Mouse (Mus musculus) heart, postnatal 14 days (tissue): ENCODE data around the gene Vmn2r26. TPM values are rescaled to one million over a fixed set of nuclear protein-coding genes. Genes with fewer than 3 reads are reported as not detected.
"Not testable (repeated sequence)": the region's sequence is repeated elsewhere in the genome, so short reads cannot be mapped to it uniquely, and the experiment has no call there.

Experiments
- DNase-seq, 2 experiments: peaks; one replicate each; pipeline ENCODE4 v3.0.0; 2021 to 2022
- intact Hi-C: fragments of 180-260 bp; cut with DNase I; formaldehyde crosslinking; loops from one replicate; pipeline ENCODE4 v1.15.1; 2025
- long read RNA-seq, 2 experiments: library from polyadenylated mRNA; stranded (forward); transcript quantifications; one replicate each; pipeline ENCODE4 v2.0.0; 2021
- total RNA-seq, 2 experiments: library from RNA; stranded (reverse); gene quantifications; 2 replicates each; pipeline ENCODE4 v1.2.3; 2021

Gene Vmn2r26
- total RNA-seq: under 1 TPM; 0.07 to 0.10 TPM
- long read RNA-seq, experiment 1: 0 reads
- long read RNA-seq, experiment 2: 0 reads

DNA sequence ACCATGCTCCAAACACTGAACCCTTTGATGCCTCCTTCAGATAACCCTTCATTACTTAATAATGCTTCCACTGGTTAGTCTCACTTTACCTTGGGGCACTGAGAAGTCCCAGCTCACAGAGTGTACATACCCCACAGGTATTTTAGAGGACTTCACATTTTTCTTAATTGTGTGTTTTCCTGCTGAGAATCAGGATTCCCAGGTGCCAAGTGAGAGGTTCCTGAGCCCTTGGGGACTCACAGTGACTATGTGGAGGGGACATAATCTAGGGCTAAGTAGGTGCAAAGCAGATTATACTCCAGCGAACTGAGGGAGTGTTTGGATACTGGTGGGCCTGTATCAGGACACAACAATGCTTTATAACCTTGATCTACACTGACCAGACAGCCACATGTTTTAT is at the start of gene Vmn2r26:
Gene Vmn2r26 (plus strand): TSS at position 301 of the 400 bp plus-strand sequence.
- intact Hi-C loops, DNase-seq: not testable (repeated sequence)

DNA sequence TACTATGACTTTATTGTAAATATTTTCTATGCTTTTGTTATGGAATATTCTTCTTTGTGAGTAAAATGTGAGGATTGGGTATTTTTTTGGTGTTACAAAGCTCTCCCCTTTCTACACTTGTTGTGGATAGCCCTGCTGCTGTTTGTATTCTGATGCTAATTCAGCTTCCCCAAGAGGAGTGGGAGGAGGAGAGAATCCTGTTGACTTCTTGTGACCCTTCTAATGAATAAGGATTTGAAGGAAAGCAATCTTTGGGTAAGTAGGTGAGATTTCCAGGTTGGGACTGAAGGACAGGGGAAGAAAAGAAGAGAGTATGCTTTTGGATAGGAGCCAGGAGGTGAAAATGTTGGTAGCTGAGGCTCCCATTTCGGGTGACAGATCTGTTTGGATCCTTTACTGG is 3.5 kb upstream of the Vmn2r26 start:
- intact Hi-C loops: no loop called here
- no peak for DNase-seq

DNA sequence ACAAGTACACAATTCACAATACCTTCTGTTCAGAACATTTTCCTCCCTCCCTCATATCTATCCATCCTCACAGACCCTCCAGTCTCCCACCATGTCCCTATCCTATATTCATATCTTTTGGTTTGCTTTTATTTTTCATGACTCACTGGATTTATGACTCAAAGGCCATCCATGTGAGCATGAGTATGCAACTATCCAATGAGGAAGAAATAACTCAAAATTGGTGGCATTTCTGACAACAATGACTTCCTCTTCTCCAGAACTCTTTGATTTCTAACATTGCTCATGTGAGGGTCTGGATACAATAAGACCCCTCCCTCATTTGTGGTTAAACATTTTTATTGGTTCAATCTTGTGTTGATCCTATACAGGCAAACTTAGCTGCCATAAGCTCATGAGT is 24.0 kb downstream of the Vmn2r26 start:
- intact Hi-C loops: loop anchor here (10.0 kb wide), 1 partner anchor 214 kb away; no protein-coding TSS in a partner anchor
- no peak for DNase-seq

DNA sequence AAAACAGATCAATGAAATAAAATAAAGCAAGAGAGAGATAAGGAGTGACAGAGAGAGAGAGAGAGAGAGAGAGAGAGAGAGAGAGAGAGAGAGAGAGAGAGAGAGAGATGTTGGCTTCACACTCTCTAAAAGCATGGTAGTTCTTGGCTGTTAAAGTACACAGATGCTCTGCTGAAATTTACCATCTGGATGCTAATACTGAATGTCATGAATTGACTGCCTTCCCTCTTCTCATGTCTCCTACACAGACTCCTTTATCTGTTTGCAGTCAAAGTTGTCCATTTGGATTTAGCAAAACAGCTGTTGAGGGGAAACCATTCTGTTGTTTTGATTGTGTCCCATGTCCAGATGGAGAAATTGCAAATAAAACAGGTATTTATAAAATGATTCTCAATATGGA is 29.2 kb downstream of the Vmn2r26 start:
- DNase-seq, intact Hi-C loops: not testable (repeated sequence)

DNA sequence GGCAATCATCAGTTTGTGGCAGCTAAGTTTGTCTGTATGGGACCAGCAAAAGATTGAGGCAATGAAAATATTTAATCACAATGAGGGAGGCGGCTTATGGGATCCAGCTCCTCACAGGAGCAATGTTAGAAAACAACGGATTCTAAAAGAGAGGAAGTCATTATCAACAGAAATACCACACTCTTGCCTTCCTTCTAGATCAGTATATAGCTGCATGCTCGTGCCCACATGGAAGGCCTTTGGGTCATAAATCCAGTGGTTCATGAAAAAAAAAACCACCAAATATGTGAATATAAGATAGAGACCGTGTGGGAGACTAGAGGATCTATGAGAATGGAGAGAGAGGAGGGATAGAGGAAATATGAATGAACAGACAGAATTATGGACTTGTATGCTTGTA is 78.0 kb downstream of the Vmn2r26 start:
- intact Hi-C loops: no loop called here
- DNase-seq: no peak

Other genes with a start within 250 kb of the Vmn2r26 start
- gene Vmn2r24, start 245.7 kb upstream of the Vmn2r26 start, total RNA-seq: under 1 TPM in 1 of 2 experiments, not detected in 1; 0.02 TPM
- gene Vmn2r25, start 171.1 kb upstream of the Vmn2r26 start, total RNA-seq: not detected
- gene Vmn2r27, start 207.3 kb downstream of the Vmn2r26 start, total RNA-seq: not detected